Mouse (Mus musculus) forebrain, embryonic 13.5 days (tissue): ENCODE data around the gene Exoc6b. TPM values are rescaled to one million over a fixed set of nuclear protein-coding genes. Genes with fewer than 3 reads are reported as not detected.
A peak's percentile ranks its signal among the peaks of the same experiment; 100 is the strongest.

Experiments used
- ATAC-seq: fragments of 200-750 bp; cut with Nextera tagmentation; 2 replicates; pipeline ENCODE4 v1.8.0; 2017
- H3K27ac ChIP-seq: fragments of 300-500 bp; sonication (generic); 2 replicates; pipeline ENCODE4 v1.5.1; 2015; ENCODE audit warnings: inconsistent platforms, mild to moderate bottlenecking, moderate library complexity
- H3K27me3 ChIP-seq: fragments of 300-500 bp; sonication (generic); 2 replicates; pipeline ENCODE4 v1.6.1; 2015; ENCODE audit warnings: mild to moderate bottlenecking, inconsistent platforms
- H3K36me3 ChIP-seq: fragments of 300-500 bp; sonication (generic); 2 replicates; pipeline ENCODE4 v1.6.1; 2015; ENCODE audit warnings: mild to moderate bottlenecking, inconsistent platforms; ENCODE audit not compliant: poor library complexity, severe bottlenecking
- H3K4me1 ChIP-seq: fragments of 300-500 bp; sonication (generic); 2 replicates; pipeline ENCODE4 v1.6.1; 2015; ENCODE audit warnings: inconsistent platforms
- H3K4me2 ChIP-seq: fragments of 300-500 bp; sonication (generic); 2 replicates; pipeline ENCODE4 v1.6.1; 2015; ENCODE audit warnings: inconsistent platforms, mild to moderate bottlenecking, moderate library complexity
- H3K4me3 ChIP-seq: fragments of 300-500 bp; sonication (generic); 2 replicates; pipeline ENCODE4 v1.5.1; 2015; ENCODE audit warnings: mild to moderate bottlenecking, inconsistent platforms
- H3K9ac ChIP-seq: fragments of 300-500 bp; sonication (generic); 2 replicates; pipeline ENCODE4 v1.6.1; 2015; ENCODE audit warnings: mild to moderate bottlenecking, inconsistent platforms
- H3K9me3 ChIP-seq: fragments of 300-500 bp; sonication (generic); replicated peaks from 2 replicates; pipeline ENCODE4 v1.6.1; 2016; ENCODE audit warnings: inconsistent platforms
- WGBS: fragments of 180-500 bp; shearing (Covaris S2); methylation state at CpG from one replicate; pipeline ENCODE4 v1.1.7; 2015; 5-methylcytosine and 5-hydroxymethylcytosine counted together
- polyA plus RNA-seq: library from polyadenylated mRNA; unstranded; fragments of >200 nt; fragmentation: Nextera tagmentation; extraction: Ambion mirVana; gene quantifications from 2 replicates; pipeline ENCODE4 v1.2.1, GENCODE M21; 2015

The Exoc6b gene
- polyA plus RNA-seq, 1 experiment from 2014 or later = 37.4 TPM

DNA sequence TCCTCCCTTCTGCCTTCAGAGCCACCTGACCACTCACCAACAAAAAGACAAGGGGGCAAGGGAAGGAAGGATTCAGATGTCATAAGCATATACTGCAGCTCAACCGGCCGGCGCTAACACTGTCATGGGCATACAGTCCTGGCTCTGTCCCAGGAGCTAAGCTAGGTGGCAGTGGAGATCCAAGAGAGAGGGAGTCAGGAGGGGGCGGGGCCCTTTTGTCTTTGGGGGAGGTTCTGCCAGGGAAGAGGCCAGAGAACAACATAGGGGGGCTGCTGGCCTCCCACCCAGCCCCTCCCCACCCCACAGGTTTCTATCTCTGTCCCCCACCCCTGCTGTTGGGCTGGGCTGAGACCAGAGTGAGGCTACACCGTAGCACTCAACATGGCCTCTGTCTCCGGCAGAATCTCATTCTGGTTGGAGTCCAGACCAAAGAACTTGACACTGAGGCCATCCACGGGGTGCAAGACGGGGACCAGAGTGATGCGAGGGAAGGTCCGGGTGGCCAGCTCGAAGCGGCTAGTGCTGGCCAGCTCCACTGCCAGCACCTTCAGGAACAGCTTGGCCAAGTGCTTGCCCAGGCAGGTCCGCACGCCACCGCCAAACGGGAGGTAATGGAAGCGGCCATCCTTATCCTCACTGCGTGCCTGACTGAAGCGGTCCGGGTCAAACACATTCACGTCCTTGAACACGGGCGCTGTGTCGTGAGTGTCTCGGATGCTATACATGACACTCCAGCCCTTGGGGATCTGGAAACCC, 495.2 kb downstream of the Exoc6b start:
- ATAC-seq = peak; percentile 66; the same call in 1 of the 2 replicates
- Histone ChIP-seq H3K27ac (no peak overlapping the region), H3K36me3 (no peaks in the 10 kb centered on the region), H3K27me3 (peaks cover 40% of the 10 kb centered on the region), H3K4me2 (peak overlapping the region; percentile 47), H3K9ac (no peak overlapping the region; the same call in 1 of the 2 replicates), H3K4me3 (no peak overlapping the region; the same call in 1 of the 2 replicates), H3K9me3 (no peaks in the 10 kb centered on the region), H3K4me1 (peaks cover 19% of the 10 kb centered on the region)
- 31% methylated on average over 25 of the region's 25 CpGs for WGBS

DNA sequence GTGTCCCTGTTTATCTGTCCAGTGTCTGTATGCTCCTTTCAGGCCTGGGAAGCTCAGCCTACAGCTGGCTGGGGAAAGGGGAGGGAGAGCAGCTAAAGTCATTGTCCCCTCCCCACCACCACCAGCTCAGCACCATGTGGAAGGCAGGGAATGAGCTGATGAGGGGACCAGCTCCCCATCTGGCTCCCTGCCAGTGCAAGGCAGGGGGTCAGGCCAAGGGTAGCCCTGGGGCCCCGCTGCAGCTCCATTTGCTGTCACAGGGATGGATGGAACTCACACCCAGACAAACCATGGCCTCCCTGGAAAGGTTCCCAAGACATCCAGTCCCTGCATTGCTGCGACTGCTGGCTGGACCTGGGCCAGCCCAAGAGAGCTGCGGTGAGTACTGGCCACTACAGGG, 499.3 kb downstream of the Exoc6b start:
- H3K4me3 ChIP-seq = no peak overlapping the region
- peaks cover 22% of the 10 kb centered on the region for H3K4me1 ChIP-seq
- WGBS = 34% methylated on average over 3 of the region's 3 CpGs
- H3K4me2 ChIP-seq = no peak overlapping the region
- H3K36me3 ChIP-seq = no peaks in the 10 kb centered on the region
- H3K27me3 ChIP-seq = peaks cover 12% of the 10 kb centered on the region
- ATAC-seq = no peak
- H3K27ac ChIP-seq = no peak overlapping the region
- no peak overlapping the region for H3K9ac ChIP-seq
- H3K9me3 ChIP-seq = no peaks in the 10 kb centered on the region

DNA sequence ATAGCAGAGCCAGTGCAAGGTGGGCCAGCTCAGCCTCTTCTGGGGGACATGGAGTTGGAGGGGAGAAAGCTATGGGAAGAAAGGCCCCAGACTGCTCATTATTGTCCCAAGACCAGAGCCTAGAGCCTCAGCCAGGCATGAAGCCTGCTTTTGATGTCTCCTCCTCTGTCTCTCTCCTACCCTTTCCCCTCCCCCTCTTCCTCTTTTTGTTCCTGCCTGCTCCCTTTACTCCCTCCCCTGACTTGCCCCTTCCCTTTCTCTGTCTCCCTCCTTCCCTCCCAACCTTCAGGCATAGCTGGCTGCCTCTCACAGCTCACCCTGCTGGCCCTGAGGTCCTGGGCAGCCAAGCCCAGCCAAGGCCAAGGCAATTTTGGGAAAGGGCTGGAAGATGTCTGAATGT, 499.7 kb downstream of the Exoc6b start:
- Histone ChIP-seq H3K27ac (no peak overlapping the region), H3K27me3 (peaks cover 9% of the 10 kb centered on the region; the same call in 1 of the 2 replicates), H3K4me2 (no peak overlapping the region), H3K36me3 (no peaks in the 10 kb centered on the region), H3K9me3 (no peaks in the 10 kb centered on the region), H3K9ac (no peak overlapping the region), H3K4me1 (peaks cover 22% of the 10 kb centered on the region), H3K4me3 (no peak overlapping the region)
- no peak for ATAC-seq

DNA sequence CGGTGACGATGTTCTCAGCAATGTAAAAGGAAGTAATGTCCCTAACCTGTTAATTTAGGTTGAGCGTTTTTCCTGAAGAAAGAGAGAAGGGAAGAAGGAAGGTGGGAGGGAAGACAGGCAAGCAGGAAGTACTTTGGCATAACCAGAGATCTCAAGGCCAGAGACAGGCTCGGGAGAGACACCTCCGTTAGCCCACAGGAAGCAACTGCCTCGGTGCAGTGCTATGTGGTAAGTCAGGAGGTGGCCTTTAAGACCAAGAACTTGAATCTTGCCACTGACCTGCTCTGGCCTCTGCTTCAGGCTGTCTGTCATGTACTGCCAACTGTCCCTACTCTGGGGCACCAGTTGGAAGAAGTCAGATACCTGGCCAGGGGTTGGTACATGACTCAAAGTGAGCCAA, 500.4 kb downstream of the Exoc6b start:
- Histone ChIP-seq H3K4me1 (peaks cover 17% of the 10 kb centered on the region), H3K27me3 (peaks cover 6% of the 10 kb centered on the region; the same call in 1 of the 2 replicates), H3K36me3 (no peaks in the 10 kb centered on the region), H3K27ac (no peak overlapping the region), H3K4me2 (no peak overlapping the region), H3K4me3 (no peak overlapping the region), H3K9ac (no peak overlapping the region), H3K9me3 (no peaks in the 10 kb centered on the region)
- no peak for ATAC-seq
- 82% methylated on average over 6 of the region's 6 CpGs for WGBS

Other genes starting within 250 kb of the Exoc6b start
- gene Spr, start 68.3 kb upstream of the Exoc6b start, polyA plus RNA-seq = 29.1 and 30.6 TPM in 2 replicates
- gene Emx1, start 117.9 kb upstream of the Exoc6b start, polyA plus RNA-seq = 77.6 and 83.4 TPM in 2 replicates